Mouse (Mus musculus): ENCODE results near the gene Gins2. TPM values are rescaled to one million over a fixed set of nuclear protein-coding genes. Genes with fewer than 3 reads are reported as not detected.
A peak's percentile ranks its signal among the peaks of the same experiment; 100 is the strongest.

Gins2 gene
- polyA plus RNA-seq (2015; fragmentation: Nextera tagmentation; extraction: Ambion mirVana), result 104 and 108 TPM in 2 replicates

GRCm38 (mm10) chr8:120588908-120589771, at the start of gene Gins2:
Gene Gins2, minus strand, starts transcription at chr8:120589304.
- peak within 1 kb of the TSS; percentile 77 for H3K4me3 ChIP-seq
- H3K27ac ChIP-seq, result peak within 1 kb of the TSS; percentile 73; the same call in 1 of the 2 replicates
- peak within 1 kb of the TSS; percentile 84 for H3K9ac ChIP-seq
- WGBS, result under 1% methylated on average over 67 of the region's 67 CpGs
- peak; percentile 99 for ATAC-seq (ENCODE audit: low FRiP score, low read depth)
- peak within 1 kb of the TSS; percentile 88 for H3K4me2 ChIP-seq (replicated peaks)
- H3K27me3 ChIP-seq, result no peaks in the 10 kb centered on the region
- no peaks in the 10 kb centered on the region for H3K9me3 ChIP-seq
- H3K4me1 ChIP-seq, result peaks cover 22% of the 10 kb centered on the region
- H3K36me3 ChIP-seq, result peaks cover 25% of the 10 kb centered on the region

GRCm38 (mm10) chr8:120634329-120634839, 45.3 kb upstream of the Gins2 start:
- H3K4me2 ChIP-seq (replicated peaks), result peak overlapping the region; percentile 99
- peak; percentile 42 for ATAC-seq (ENCODE audit: low FRiP score, low read depth)
- peaks cover 43% of the 10 kb centered on the region for H3K4me1 ChIP-seq
- no peaks in the 10 kb centered on the region for H3K36me3 ChIP-seq
- under 1% methylated on average over 37 of the region's 42 CpGs for WGBS
- peaks cover 33% of the 10 kb centered on the region for H3K27me3 ChIP-seq
- H3K9me3 ChIP-seq, result 0 out of 2 replicates have a peak, but pooled peaks cover 6% of the 10 kb centered on the region
- H3K4me3 ChIP-seq, result peak overlapping the region; percentile 71
- H3K27ac ChIP-seq, result no peak overlapping the region
- peak overlapping the region; percentile 78 for H3K9ac ChIP-seq

- peaks cover 33% of the 10 kb centered on the region for H3K27me3 ChIP-seq
- 0 out of 2 replicates have a peak, but pooled peaks cover 6% of the 10 kb centered on the region for H3K9me3 ChIP-seq
- H3K27ac ChIP-seq, result no peak overlapping the region
- peak overlapping the region; percentile 71 for H3K4me3 ChIP-seq
- H3K36me3 ChIP-seq, result no peaks in the 10 kb centered on the region
- peak; percentile 41; the same call in 1 of the 2 replicates for ATAC-seq (ENCODE audit: low FRiP score, low read depth)
- H3K4me1 ChIP-seq, result peaks cover 43% of the 10 kb centered on the region
- peak overlapping the region; percentile 99 for H3K4me2 ChIP-seq (replicated peaks)
- under 1% methylated on average over 44 of the region's 44 CpGs for WGBS
- H3K9ac ChIP-seq, result peak overlapping the region; percentile 78
These were observed 44.7 kb upstream of the Gins2 start for GRCm38 (mm10) chr8:120633665-120634271.

- no peaks in the 10 kb centered on the region for H3K36me3 ChIP-seq
- 31% methylated on average over 17 of the region's 17 CpGs for WGBS
- H3K4me3 ChIP-seq, result peak overlapping the region; percentile 71
- peak overlapping the region; percentile 78; the same call in 1 of the 2 replicates for H3K9ac ChIP-seq
- peaks cover 33% of the 10 kb centered on the region for H3K27me3 ChIP-seq
- H3K4me2 ChIP-seq (replicated peaks), result peak overlapping the region; percentile 99
- no peak for ATAC-seq (ENCODE audit: low FRiP score, low read depth)
- H3K4me1 ChIP-seq, result peaks cover 43% of the 10 kb centered on the region
- H3K27ac ChIP-seq, result no peak overlapping the region
- H3K9me3 ChIP-seq, result 0 out of 2 replicates have a peak, but pooled peaks cover 6% of the 10 kb centered on the region
These were observed 44.0 kb upstream of the Gins2 start for GRCm38 (mm10) chr8:120632969-120633664.

- peaks cover 43% of the 10 kb centered on the region for H3K4me1 ChIP-seq
- no peaks in the 10 kb centered on the region for H3K36me3 ChIP-seq
- no peak overlapping the region for H3K9ac ChIP-seq
- no peak overlapping the region for H3K4me3 ChIP-seq
- no peak for ATAC-seq (ENCODE audit: low FRiP score, low read depth)
- no peak overlapping the region for H3K27ac ChIP-seq
- H3K4me2 ChIP-seq (replicated peaks), result no peak overlapping the region
- WGBS, result 72% methylated on average over 21 of the region's 21 CpGs
- H3K27me3 ChIP-seq, result peaks cover 33% of the 10 kb centered on the region
- 0 out of 2 replicates have a peak, but pooled peaks cover 6% of the 10 kb centered on the region for H3K9me3 ChIP-seq
These were observed 42.6 kb upstream of the Gins2 start for GRCm38 (mm10) chr8:120631441-120632375.

- no peak overlapping the region for H3K4me3 ChIP-seq
- H3K36me3 ChIP-seq, result no peaks in the 10 kb centered on the region
- no peak for ATAC-seq (ENCODE audit: low FRiP score, low read depth)
- H3K27ac ChIP-seq, result no peak overlapping the region
- H3K9me3 ChIP-seq, result 0 out of 2 replicates have a peak, but pooled peaks cover 6% of the 10 kb centered on the region
- H3K9ac ChIP-seq, result no peak overlapping the region
- H3K4me1 ChIP-seq, result peaks cover 43% of the 10 kb centered on the region
- peaks cover 25% of the 10 kb centered on the region for H3K27me3 ChIP-seq
- 37% methylated on average over 6 of the region's 6 CpGs for WGBS
- H3K4me2 ChIP-seq (replicated peaks), result no peak overlapping the region
These were observed 41.7 kb upstream of the Gins2 start for GRCm38 (mm10) chr8:120630848-120631247.

GRCm38 (mm10) chr8:120630031-120630430, 40.9 kb upstream of the Gins2 start:
- Histone ChIP-seq H3K27ac (no peak overlapping the region), H3K4me3 (no peak overlapping the region), H3K4me1 (peaks cover 43% of the 10 kb centered on the region), H3K9ac (no peak overlapping the region), H3K36me3 (no peaks in the 10 kb centered on the region), H3K4me2 (replicated peaks) (no peak overlapping the region), H3K27me3 (peaks cover 19% of the 10 kb centered on the region), H3K9me3 (0 out of 2 replicates have a peak, but pooled peaks cover 6% of the 10 kb centered on the region)
- no peak for ATAC-seq (ENCODE audit: low FRiP score, low read depth)
- WGBS, result 47% methylated on average over 5 of the region's 5 CpGs

- Histone ChIP-seq H3K27me3 (no peaks in the 10 kb centered on the region), H3K27ac (no peak overlapping the region), H3K4me1 (peaks cover 22% of the 10 kb centered on the region), H3K9me3 (no peaks in the 10 kb centered on the region), H3K36me3 (no peaks in the 10 kb centered on the region), H3K4me2 (replicated peaks) (no peak overlapping the region), H3K4me3 (no peak overlapping the region), H3K9ac (no peak overlapping the region)
- 94% methylated on average over 5 of the region's 5 CpGs for WGBS
- ATAC-seq (ENCODE audit: low FRiP score, low read depth), result no peak
These were observed 38.2 kb upstream of the Gins2 start for GRCm38 (mm10) chr8:120627298-120627697.

GRCm38 (mm10) chr8:120626461-120626860, 37.4 kb upstream of the Gins2 start:
- Histone ChIP-seq H3K27me3 (no peaks in the 10 kb centered on the region), H3K9ac (no peak overlapping the region), H3K4me2 (replicated peaks) (no peak overlapping the region), H3K4me1 (peaks cover 14% of the 10 kb centered on the region; the same call in 1 of the 2 replicates), H3K36me3 (no peaks in the 10 kb centered on the region), H3K27ac (no peak overlapping the region), H3K9me3 (no peaks in the 10 kb centered on the region), H3K4me3 (no peak overlapping the region)
- WGBS, result 64% methylated on average over 11 of the region's 11 CpGs
- ATAC-seq (ENCODE audit: low FRiP score, low read depth), result no peak

GRCm38 (mm10) chr8:120623608-120624007, 34.5 kb upstream of the Gins2 start:
- Histone ChIP-seq H3K4me3 (no peak overlapping the region), H3K27ac (no peak overlapping the region), H3K36me3 (no peaks in the 10 kb centered on the region), H3K9ac (no peak overlapping the region), H3K27me3 (no peaks in the 10 kb centered on the region), H3K4me1 (no peaks in the 10 kb centered on the region), H3K9me3 (no peaks in the 10 kb centered on the region), H3K4me2 (replicated peaks) (no peak overlapping the region)
- 56% methylated on average over 1 of the region's 2 CpGs for WGBS
- ATAC-seq (ENCODE audit: low FRiP score, low read depth), result no peak

- Histone ChIP-seq H3K4me2 (replicated peaks) (no peak overlapping the region), H3K27ac (no peak overlapping the region)
- 74% methylated on average over 14 of the region's 14 CpGs for WGBS
These were observed 33.1 kb upstream of the Gins2 start for GRCm38 (mm10) chr8:120622161-120622560.

More at GRCm38 (mm10) chr8:120622161-120622560, 33.1 kb upstream of the Gins2 start:
- no peak for ATAC-seq (ENCODE audit: low FRiP score, low read depth)
- Histone ChIP-seq H3K4me3 (no peak overlapping the region), H3K36me3 (no peaks in the 10 kb centered on the region), H3K9me3 (no peaks in the 10 kb centered on the region), H3K27me3 (no peaks in the 10 kb centered on the region), H3K4me1 (no peaks in the 10 kb centered on the region; the same call in 1 of the 2 replicates), H3K9ac (no peak overlapping the region)
